Mouse (Mus musculus): Measurements from ENCODE around the gene H2-Ob. TPM values are rescaled to one million over a fixed set of nuclear protein-coding genes. Genes with fewer than 3 reads are reported as not detected.

H2-Ob gene
- 102 TPM for polyA plus RNA-seq (2017; shearing (Covaris generic))

DNA sequence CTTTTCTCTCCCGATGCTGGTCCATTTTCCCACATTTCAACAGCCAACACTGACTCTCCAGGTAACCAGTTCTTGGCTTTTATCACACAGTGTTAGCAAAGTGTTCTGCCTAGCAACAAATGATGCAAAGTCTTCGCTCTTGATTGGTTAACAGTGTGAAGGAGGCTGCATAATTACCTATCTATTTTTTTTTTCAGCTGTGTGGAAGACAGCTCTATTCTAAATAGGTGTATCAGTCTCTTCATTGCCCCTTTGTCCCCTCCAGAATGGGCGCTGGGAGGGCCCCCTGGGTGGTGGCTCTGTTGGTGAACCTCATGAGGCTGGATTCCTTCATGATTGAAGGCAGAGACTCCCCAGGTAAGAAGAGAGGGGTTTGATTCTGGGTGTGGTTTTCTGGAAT, at the start of gene H2-Ob:
TSS of gene H2-Ob (plus strand) at position 198 of the 400 bp plus-strand sequence.

DNA sequence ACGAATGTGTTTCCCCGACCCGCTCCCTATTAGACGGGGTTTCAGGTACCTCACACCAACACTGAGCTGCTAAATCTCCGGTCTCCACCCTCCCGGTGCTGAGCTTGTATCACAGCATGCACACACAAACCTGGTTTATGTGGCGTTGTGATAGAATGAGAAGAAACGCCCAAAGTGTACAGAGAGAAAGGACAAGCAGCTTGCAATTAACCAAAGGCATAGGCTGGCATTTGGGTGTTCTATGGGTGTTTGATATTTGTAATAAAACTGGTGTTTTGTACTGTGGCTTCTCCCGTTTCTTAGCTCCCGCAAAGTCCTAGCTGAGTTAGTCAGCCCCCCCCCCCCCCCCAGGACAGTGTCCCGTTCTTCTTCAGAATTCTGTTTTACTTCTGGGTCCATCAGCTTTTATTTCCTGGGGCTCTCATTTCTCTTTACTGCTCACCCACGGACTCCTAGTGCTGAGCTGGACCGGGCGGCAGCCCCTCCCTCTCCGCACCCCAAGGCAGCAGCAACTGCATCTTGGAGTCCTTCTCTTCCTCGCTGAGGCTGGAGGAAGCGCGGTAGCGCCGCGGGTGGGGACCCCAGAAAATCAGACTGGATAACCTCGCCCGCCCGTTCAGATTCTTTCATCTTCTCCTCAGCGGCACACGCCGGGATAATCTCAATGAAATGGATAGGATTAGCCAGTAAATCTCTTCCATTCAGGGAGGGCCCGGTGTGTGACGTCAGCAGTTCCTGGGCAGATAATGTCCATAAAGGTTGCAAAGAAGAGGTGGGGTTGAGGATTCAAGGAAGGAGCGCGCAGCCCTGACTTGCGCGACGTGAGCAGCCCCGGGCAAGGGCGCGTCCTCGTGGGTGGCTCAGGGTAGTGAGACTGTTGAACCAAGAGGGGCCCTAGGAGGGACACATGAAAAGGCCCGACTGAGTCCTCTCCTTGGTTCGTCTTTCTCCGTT, 41.5 kb upstream of the H2-Ob start, which contains the start of gene Psmb8:
TSS of gene Psmb8 (plus strand) at position 781 of the 954 bp plus-strand sequence.

DNA sequence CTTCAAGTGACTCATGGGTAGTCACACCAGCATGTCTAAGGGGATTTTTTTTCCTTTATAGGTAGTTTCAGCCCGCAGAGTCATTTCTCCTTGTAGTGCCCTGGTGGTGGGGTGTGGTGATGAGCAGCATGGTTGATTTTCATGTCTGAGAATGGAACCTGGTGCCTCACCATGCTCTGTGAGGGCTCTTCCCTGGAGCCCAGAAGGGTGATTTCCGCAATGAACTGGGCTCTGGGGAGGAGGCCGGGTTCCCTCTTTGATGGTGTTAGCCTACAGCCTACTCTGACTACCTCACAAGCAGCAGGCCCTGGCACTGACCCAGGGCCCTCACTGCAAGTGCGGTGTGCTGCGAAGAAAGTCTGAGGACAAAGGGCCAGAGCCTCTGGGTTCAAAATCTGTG, 35.3 kb upstream of the H2-Ob start, which contains the start of gene Tap2:
TSS of gene Tap2 (plus strand) at position 84 of the 400 bp plus-strand sequence.

DNA sequence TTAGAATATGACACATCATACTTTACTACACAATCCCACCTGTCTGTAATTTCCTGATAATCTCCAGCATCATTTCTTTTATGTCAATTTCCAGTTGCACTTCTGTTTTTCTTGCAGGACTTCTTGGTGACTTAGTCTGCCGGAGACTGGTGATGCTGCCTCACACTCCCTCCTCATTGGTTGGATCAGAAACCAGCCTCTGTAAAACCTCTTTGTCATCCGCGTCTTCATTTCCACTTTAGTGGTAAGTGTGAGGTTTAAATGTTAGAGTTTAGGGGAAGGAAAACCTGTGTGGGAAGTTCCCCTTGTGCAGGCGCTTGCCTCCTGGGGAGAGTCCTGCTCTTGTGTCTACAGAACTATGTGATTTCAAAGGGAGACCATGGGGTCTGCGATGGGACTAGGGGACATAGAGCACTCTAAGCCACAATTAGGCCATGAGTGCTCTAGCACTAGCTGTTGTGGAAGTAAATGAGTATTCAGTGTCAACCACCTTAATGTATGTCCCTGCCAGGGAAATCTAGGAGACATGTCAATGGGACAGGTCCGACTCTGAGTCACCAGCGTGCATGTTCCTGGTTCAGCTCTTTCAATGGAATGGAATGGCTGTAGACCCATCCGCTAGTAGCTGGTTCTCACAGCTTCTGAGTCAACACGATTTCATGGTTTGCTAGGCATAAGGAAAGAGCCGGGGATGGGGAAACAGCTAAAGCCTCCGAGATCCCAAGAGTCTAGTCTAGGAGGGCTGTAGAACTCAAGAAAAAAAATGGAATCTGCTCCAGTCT, 19.1 kb downstream of the H2-Ob start, which contains the start of gene H2-Ab1:
TSS of gene H2-Ab1 (plus strand) at position 96 of the 782 bp plus-strand sequence.

DNA sequence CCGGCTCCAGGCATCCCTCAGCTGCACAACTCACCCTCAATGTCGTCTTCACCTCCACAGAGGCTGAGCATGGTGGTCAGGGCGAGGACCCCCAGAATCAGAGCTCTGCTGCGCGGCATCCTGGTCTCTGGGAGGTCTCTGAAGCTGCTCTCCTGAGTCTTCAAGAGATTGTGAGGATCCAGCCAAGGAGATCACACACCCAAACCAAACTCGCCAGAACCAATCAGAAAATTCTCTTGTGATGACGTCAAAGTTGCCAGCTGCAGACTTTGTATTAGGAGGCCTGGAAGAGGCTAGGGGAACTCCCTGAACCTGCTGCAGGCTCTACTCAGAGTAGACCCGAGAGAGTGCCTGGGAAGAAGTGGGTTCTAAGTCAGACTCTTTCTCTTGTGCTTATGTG, 48.9 kb downstream of the H2-Ob start, which contains the start of gene H2-Aa:
TSS of gene H2-Aa (minus strand) at position 176 of the 400 bp plus-strand sequence.

Other genes with a start within 250 kb of the H2-Ob start
- 11,864 TPM for gene H2-K1, start 238.6 kb upstream of the H2-Ob start, polyA plus RNA-seq (2017; shearing (Covaris generic))
- gene Ring1, start 214.2 kb upstream of the H2-Ob start, polyA plus RNA-seq (2017; shearing (Covaris generic)): 36.4 TPM
- 306 TPM for gene H2-Ke6, start 210.8 kb upstream of the H2-Ob start, polyA plus RNA-seq (2017; shearing (Covaris generic))
- gene Slc39a7, start 207.2 kb upstream of the H2-Ob start, polyA plus RNA-seq (2017; shearing (Covaris generic)): 136 TPM
- gene Rxrb, start 207.1 kb upstream of the H2-Ob start, polyA plus RNA-seq (2017; shearing (Covaris generic)): 128 TPM
- 4.4 TPM for gene Col11a2, start 199.5 kb upstream of the H2-Ob start, polyA plus RNA-seq (2017; shearing (Covaris generic))
- gene H2-Oa, start 146.6 kb upstream of the H2-Ob start, polyA plus RNA-seq (2017; shearing (Covaris generic)): 5.4 TPM
- gene H2-DMa, start 119.4 kb upstream of the H2-Ob start, polyA plus RNA-seq (2017; shearing (Covaris generic)): 32.5 TPM
- 299 TPM for gene Brd2, start 116.3 kb upstream of the H2-Ob start, polyA plus RNA-seq (2017; shearing (Covaris generic))
- gene H2-DMb2, start 95.6 kb upstream of the H2-Ob start, polyA plus RNA-seq (2017; shearing (Covaris generic)): 0.63 TPM
- gene H2-DMb1, start 85.8 kb upstream of the H2-Ob start, polyA plus RNA-seq (2017; shearing (Covaris generic)): 0.27 TPM
- gene Tap1, start 51.4 kb upstream of the H2-Ob start, polyA plus RNA-seq (2017; shearing (Covaris generic)): 226 TPM
- 228 TPM for gene Psmb9, start 51.1 kb upstream of the H2-Ob start, polyA plus RNA-seq (2017; shearing (Covaris generic))
- gene Psmb8, start 41.2 kb upstream of the H2-Ob start, polyA plus RNA-seq (2017; shearing (Covaris generic)): 425 TPM
- 231 TPM for gene Tap2, start 35.4 kb upstream of the H2-Ob start, polyA plus RNA-seq (2017; shearing (Covaris generic))
- gene H2-Ab1, start 18.8 kb downstream of the H2-Ob start, polyA plus RNA-seq (2017; shearing (Covaris generic)): 0.95 TPM
- gene H2-Aa, start 48.9 kb downstream of the H2-Ob start, polyA plus RNA-seq (2017; shearing (Covaris generic)): 0.58 TPM
- gene H2-Eb1, start 67.0 kb downstream of the H2-Ob start, polyA plus RNA-seq (2017; shearing (Covaris generic)): 0.21 TPM
- not detected for gene H2-Eb2, start 86.8 kb downstream of the H2-Ob start, polyA plus RNA-seq (2017; shearing (Covaris generic))
- 0.85 TPM for gene Btnl2, start 115.9 kb downstream of the H2-Ob start, polyA plus RNA-seq (2017; shearing (Covaris generic))
- gene Btnl1, start 138.2 kb downstream of the H2-Ob start, polyA plus RNA-seq (2017; shearing (Covaris generic)): not detected
- gene BC051142, start 159.9 kb downstream of the H2-Ob start, polyA plus RNA-seq (2017; shearing (Covaris generic)): not detected
- gene Btnl4, start 238.4 kb downstream of the H2-Ob start, polyA plus RNA-seq (2017; shearing (Covaris generic)): not detected